24 mouse cellular contexts compared by ENCODE assay signal in the genomic region with DNA sequence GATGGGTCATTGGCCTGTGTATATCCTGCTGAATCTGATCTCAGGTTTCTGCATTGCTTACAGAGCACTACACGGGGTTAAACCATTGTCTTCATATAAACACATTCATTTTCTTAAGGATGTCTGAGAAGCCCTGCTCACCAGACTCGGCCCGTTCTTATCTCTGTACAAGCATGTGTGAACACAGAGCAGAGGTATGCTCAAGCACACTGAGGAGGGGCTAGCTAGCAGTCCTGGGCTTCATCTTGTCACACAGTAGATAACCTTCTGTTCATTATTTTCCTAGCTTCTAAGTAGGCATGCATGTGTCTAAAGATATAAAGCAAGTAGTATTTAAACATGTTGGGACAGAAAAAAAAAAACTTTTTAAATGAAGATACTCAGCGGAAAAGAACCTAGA. TPM values are rescaled to one million over a fixed set of nuclear protein-coding genes. Genes with fewer than 3 reads are reported as not detected.
A peak's percentile ranks its signal among the peaks of the same experiment; 100 is the strongest.
DNase-seq lines count a peak whose midpoint lies in the region; ATAC-seq and TF ChIP-seq lines count a peak whose summit lies in the region.
"Had no signal": no experiment of that assay in that cellular context is flagged by ENCODE, and none has a peak within 500 bp of the region (broad histone marks: within the 10 kb centered on the region; RNA-seq: fewer than 3 reads in every experiment).

No protein-coding gene starts in this region.

- no peak for ATAC-seq in forebrain, embryonic 11.5 days (replicated peaks; ENCODE audit: low FRiP score)
- no peak for ATAC-seq in forebrain, embryonic 12.5 days (ENCODE audit: low FRiP score)
- peak; percentile 86 for ATAC-seq in liver, embryonic 12.5 days
- ATAC-seq in liver, postnatal 0 days = no peak
- ATAC-seq in megakaryocyte progenitor cell, adult 5-6 weeks (replicated peaks; ENCODE audit: poor library complexity) = peak; percentile 37; the same call in 1 of the 2 replicates
- no peak for ATAC-seq in intestine, postnatal 0 days
- ATAC-seq: lung, postnatal 0 days had no signal

- H3K27ac ChIP-seq in forebrain, embryonic 11.5 days (ENCODE audit: low read depth, low read length) = no peak overlapping the region
- no peak overlapping the region for H3K27ac ChIP-seq in forebrain, embryonic 12.5 days
- H3K27ac ChIP-seq in liver, embryonic 12.5 days = no peak overlapping the region
- no peak overlapping the region for H3K27ac ChIP-seq in liver, postnatal 0 days (ENCODE audit: low read depth)
- no peak overlapping the region; the same call in 1 of the 2 replicates for H3K27ac ChIP-seq in intestine, postnatal 0 days (ENCODE audit: low read depth, low read length)
- H3K27ac ChIP-seq: forebrain, embryonic 10.5 days; heart, embryonic 13.5 days; kidney, postnatal 0 days; neural tube, embryonic 13.5 days had no signal

- no peak for TF ChIP-seq EP300 in liver, postnatal 0 days (IDR thresholded peaks at IDR 0.05; ENCODE audit: low read depth)

- no peak overlapping the region for H3K9ac ChIP-seq in forebrain, embryonic 11.5 days (ENCODE audit: low read length)
- H3K9ac ChIP-seq in forebrain, embryonic 12.5 days = no peak overlapping the region
- no peak overlapping the region for H3K9ac ChIP-seq in liver, embryonic 12.5 days
- no peak overlapping the region for H3K9ac ChIP-seq in liver, postnatal 0 days (replicated peaks)
- no peak overlapping the region for H3K9ac ChIP-seq in intestine, postnatal 0 days (ENCODE audit: low read depth, low read length)
- H3K9ac ChIP-seq: heart, embryonic 13.5 days; neural tube, embryonic 13.5 days had no signal

- DNase-seq in forebrain, embryonic 11.5 days (ENCODE audit: low spot score) = peak; percentile 16
- no peak for DNase-seq in liver, postnatal 0 days
- DNase-seq in frontal cortex, postnatal 14 days (ENCODE audit: low spot score in 2 of 2) = no peak
- DNase-seq in right cerebral cortex, postnatal 14 days = no peak
- DNase-seq: adrenal gland, postnatal 25 days; cerebellum, adult 11 months; heart, postnatal 36 days; kidney, adult 18-20 months; thymus, postnatal 4 days had no signal

- H3K27me3 ChIP-seq in forebrain, embryonic 11.5 days (ENCODE audit: control insufficient read depth, insufficient read depth, low read length) = peaks cover 79% of the 10 kb centered on the region
- H3K27me3 ChIP-seq in forebrain, embryonic 12.5 days = peaks cover 92% of the 10 kb centered on the region
- peaks cover 72% of the 10 kb centered on the region for H3K27me3 ChIP-seq in liver, embryonic 12.5 days (replicated peaks)
- H3K27me3 ChIP-seq in liver, postnatal 0 days (ENCODE audit: insufficient read depth, low read length) = peaks cover 50% of the 10 kb centered on the region
- peaks cover 77% of the 10 kb centered on the region for H3K27me3 ChIP-seq in intestine, postnatal 0 days (replicated peaks; ENCODE audit: control insufficient read depth, insufficient read depth, low read length)

- H3K4me1 ChIP-seq in forebrain, embryonic 11.5 days (replicated peaks; ENCODE audit: control insufficient read depth, insufficient read depth, low read length) = peaks cover 7% of the 10 kb centered on the region; the same call in 1 of the 2 replicates
- peaks cover 19% of the 10 kb centered on the region for H3K4me1 ChIP-seq in forebrain, embryonic 12.5 days
- H3K4me1 ChIP-seq in liver, embryonic 12.5 days = peaks cover 13% of the 10 kb centered on the region; the same call in 1 of the 2 replicates
- H3K4me1 ChIP-seq in liver, postnatal 0 days (ENCODE audit: insufficient read depth) = 0 out of 2 replicates have a peak, but pooled peaks cover 3% of the 10 kb centered on the region
- no peaks in the 10 kb centered on the region for H3K4me1 ChIP-seq in intestine, postnatal 0 days (replicated peaks; ENCODE audit: control insufficient read depth, insufficient read depth, low read length)

- no peak for TF ChIP-seq CTCF in liver, postnatal 0 days (IDR thresholded peaks at IDR 0.05; ENCODE audit: low read depth)
- no peak for TF ChIP-seq CTCF in intestine, postnatal 0 days (IDR thresholded peaks at IDR 0.05; ENCODE audit: low read depth)

- H3K9me3 ChIP-seq in forebrain, embryonic 11.5 days (ENCODE audit: control insufficient read depth, low read length) = no peaks in the 10 kb centered on the region
- H3K9me3 ChIP-seq in forebrain, embryonic 12.5 days = no peaks in the 10 kb centered on the region
- no peaks in the 10 kb centered on the region for H3K9me3 ChIP-seq in liver, embryonic 12.5 days (replicated peaks)
- H3K9me3 ChIP-seq in liver, postnatal 0 days (ENCODE audit: low read length) = no peaks in the 10 kb centered on the region
- H3K9me3 ChIP-seq in intestine, postnatal 0 days (ENCODE audit: control insufficient read depth) = no peaks in the 10 kb centered on the region
- H3K9me3 ChIP-seq: forebrain, embryonic 10.5 days; heart, embryonic 13.5 days; neural tube, embryonic 13.5 days had no signal

- no peaks in the 10 kb centered on the region for H3K36me3 ChIP-seq in forebrain, embryonic 11.5 days (ENCODE audit: control insufficient read depth, insufficient read depth, low read length)
- no peaks in the 10 kb centered on the region for H3K36me3 ChIP-seq in forebrain, embryonic 12.5 days (replicated peaks)
- H3K36me3 ChIP-seq in liver, embryonic 12.5 days = no peaks in the 10 kb centered on the region
- H3K36me3 ChIP-seq in liver, postnatal 0 days (replicated peaks; ENCODE audit: insufficient read depth, low read length) = no peaks in the 10 kb centered on the region
- no peaks in the 10 kb centered on the region for H3K36me3 ChIP-seq in intestine, postnatal 0 days (ENCODE audit: control insufficient read depth, insufficient read depth)
- H3K36me3 ChIP-seq: forebrain, embryonic 10.5 days; heart, embryonic 13.5 days; neural tube, embryonic 13.5 days had no signal

- H3K4me3 ChIP-seq in forebrain, embryonic 11.5 days (ENCODE audit: low read depth, low read length) = no peak overlapping the region
- H3K4me3 ChIP-seq in forebrain, embryonic 12.5 days (replicated peaks) = no peak overlapping the region
- no peak overlapping the region for H3K4me3 ChIP-seq in liver, embryonic 12.5 days
- no peak overlapping the region for H3K4me3 ChIP-seq in liver, postnatal 0 days (ENCODE audit: low read depth, low read length)
- H3K4me3 ChIP-seq in intestine, postnatal 0 days (ENCODE audit: low read depth, low read length) = no peak overlapping the region
- H3K4me3 ChIP-seq: forebrain, embryonic 10.5 days; heart, embryonic 13.5 days; neural tube, embryonic 13.5 days had no signal

- 64% methylated on average over 4 of the region's 4 CpGs for WGBS in forebrain, embryonic 11.5 days
- WGBS in forebrain, embryonic 12.5 days = 60% methylated on average over 4 of the region's 4 CpGs
- WGBS in liver, embryonic 12.5 days (ENCODE audit: insufficient replicate concordance) = 25% methylated on average over 4 of the region's 4 CpGs
- WGBS in liver, postnatal 0 days (ENCODE audit: insufficient replicate concordance) = 31% methylated on average over 4 of the region's 4 CpGs
- 26% methylated on average over 4 of the region's 4 CpGs for WGBS in intestine, postnatal 0 days

- H3K4me2 ChIP-seq in forebrain, embryonic 11.5 days (ENCODE audit: low read depth, low read length, severe bottlenecking) = no peak overlapping the region
- no peak overlapping the region for H3K4me2 ChIP-seq in forebrain, embryonic 12.5 days
- no peak overlapping the region for H3K4me2 ChIP-seq in liver, embryonic 12.5 days
- no peak overlapping the region for H3K4me2 ChIP-seq in liver, postnatal 0 days (ENCODE audit: low read depth, low read length)
- H3K4me2 ChIP-seq in intestine, postnatal 0 days (replicated peaks; ENCODE audit: low read depth) = no peak overlapping the region
- H3K4me2 ChIP-seq: heart, embryonic 13.5 days; neural tube, embryonic 13.5 days had no signal

RNA-seq across cellular contexts. Expression of a gene that starts 39.2 kb away (rescaled TPM):
- 2.4 and 2.8 TPM in 2 replicates for polyA plus RNA-seq in forebrain, embryonic 11.5 days (2014; fragmentation: Nextera tagmentation; extraction: Ambion mirVana)
- polyA plus RNA-seq in forebrain, embryonic 12.5 days (2016; fragmentation: Nextera tagmentation; extraction: Ambion mirVana) = 2.9 and 3.2 TPM in 2 replicates
- not detected in 2 replicates for polyA plus RNA-seq in liver, embryonic 12.5 days (2016; fragmentation: Nextera tagmentation; extraction: Ambion mirVana)
- polyA plus RNA-seq in liver, postnatal 0 days (2015; fragmentation: Nextera tagmentation; extraction: Ambion mirVana) = not detected in 2 replicates
- not detected in 2 replicates for total RNA-seq in megakaryocyte progenitor cell, adult 5-6 weeks (2015)
- total RNA-seq in megakaryocyte progenitor cell, adult 5-6 weeks (2017) = not detected in 2 replicates
- polyA plus RNA-seq in intestine, postnatal 0 days (2015; fragmentation: Nextera tagmentation; extraction: Ambion mirVana) = 1.0 and 1.2 TPM in 2 replicates
- total RNA-seq: adrenal gland, postnatal 25 days; gastrocnemius, adult 8-10 months; granulocyte monocyte progenitor cell, adult 5-6 weeks; heart, postnatal 36 days; left cerebral cortex, postnatal 36 days; MEL had no signal
- polyA plus RNA-seq: heart, embryonic 13.5 days; liver, adult 2 months; stomach, embryonic 14.5 days had no signal

RNA-seq across cellular contexts. Expression of a gene that starts 41.0 kb away (rescaled TPM):
- not detected in 2 replicates for polyA plus RNA-seq in forebrain, embryonic 11.5 days (2014; fragmentation: Nextera tagmentation; extraction: Ambion mirVana)
- polyA plus RNA-seq in forebrain, embryonic 12.5 days (2016; fragmentation: Nextera tagmentation; extraction: Ambion mirVana) = not detected in 2 replicates
- not detected in 2 replicates for polyA plus RNA-seq in liver, embryonic 12.5 days (2016; fragmentation: Nextera tagmentation; extraction: Ambion mirVana)
- polyA plus RNA-seq in liver, postnatal 0 days (2015; fragmentation: Nextera tagmentation; extraction: Ambion mirVana) = not detected in 2 replicates
- total RNA-seq in megakaryocyte progenitor cell, adult 5-6 weeks (2015) = not detected in 2 replicates
- not detected in 2 replicates for total RNA-seq in megakaryocyte progenitor cell, adult 5-6 weeks (2017)
- not detected in 2 replicates for polyA plus RNA-seq in intestine, postnatal 0 days (2015; fragmentation: Nextera tagmentation; extraction: Ambion mirVana)
- total RNA-seq: granulocyte monocyte progenitor cell, adult 5-6 weeks; heart, postnatal 36 days; MEL had no signal
- polyA plus RNA-seq: forebrain, embryonic 10.5 days; heart, embryonic 13.5 days; kidney, postnatal 0 days; lung, postnatal 0 days; neural tube, embryonic 13.5 days; stomach, embryonic 14.5 days had no signal

Comparison
In these comparisons a context has a peak if more than half of its experiments do, and no peak if none do; other contexts are left out.
1. ATAC-seq: peak in liver, embryonic 12.5 days (single experiment) and megakaryocyte progenitor cell, adult 5-6 weeks (single experiment); none in forebrain, embryonic 11.5 days (single experiment), forebrain, embryonic 12.5 days (single experiment), liver, postnatal 0 days (single experiment) and intestine, postnatal 0 days (single experiment).